Mouse (Mus musculus) heart, adult 2 months (tissue): Measurements from ENCODE around the gene Vpreb3. TPM values are rescaled to one million over a fixed set of nuclear protein-coding genes. Genes with fewer than 3 reads are reported as not detected.

ENCODE experiments used
- DNase-seq, 2 experiments: peaks; one replicate each; pipeline ENCODE4 v3.0.0; 2021
- H3K27ac ChIP-seq: fragments of 200-600 bp; 2 replicates; pipeline ENCODE4 v1.8.1; 2022
- H3K27me3 ChIP-seq: fragments of 200-500 bp; 2 replicates; pipeline ENCODE4 v1.6.1; 2012; ENCODE audit warnings: mild to moderate bottlenecking, low read length, inconsistent platforms, mixed read lengths; ENCODE audit not compliant: control insufficient read depth, insufficient read depth
- H3K36me3 ChIP-seq: fragments of 200-500 bp; 2 replicates; pipeline ENCODE4 v1.6.1; 2012; ENCODE audit warnings: low read length, inconsistent platforms; ENCODE audit not compliant: control insufficient read depth, insufficient read depth
- H3K4me1 ChIP-seq: fragments of 200-500 bp; 2 replicates; pipeline ENCODE4 v1.6.1; 2011; ENCODE audit warnings: low read length; ENCODE audit not compliant: control insufficient read depth, insufficient read depth
- H3K4me3 ChIP-seq: fragments of 200-600 bp; 2 replicates; pipeline ENCODE4 v1.8.1; 2022
- H3K79me2 ChIP-seq: fragments of 200-500 bp; replicated peaks from 2 replicates; pipeline ENCODE4 v1.6.1; 2012; ENCODE audit warnings: mild to moderate bottlenecking, inconsistent platforms, low read length, moderate library complexity, mixed read lengths; ENCODE audit not compliant: control insufficient read depth, insufficient read depth
- H3K9ac ChIP-seq: fragments of 200-500 bp; 2 replicates; pipeline ENCODE4 v1.6.1; 2012; ENCODE audit warnings: low read depth, mild to moderate bottlenecking, control low read depth, inconsistent platforms, low read length, mixed read lengths
- CTCF ChIP-seq: fragments of 200-600 bp; IDR thresholded peaks from 2 replicates; pipeline ENCODE4 v1.8.1; 2022; ENCODE audit warnings: antibody characterized with exemption, mild to moderate bottlenecking, moderate library complexity
- EP300 ChIP-seq: fragments of 200-500 bp; IDR thresholded peaks from 2 replicates; pipeline ENCODE4 v1.6.1; 2011; ENCODE audit warnings: low read depth, low read length, control low read depth; ENCODE audit not compliant: insufficient read depth
- POLR2A ChIP-seq: fragments of 200-500 bp; IDR thresholded peaks from 2 replicates; pipeline ENCODE4 v1.6.1; 2011; ENCODE audit warnings: mild to moderate bottlenecking, low read depth, low read length, control low read depth; ENCODE audit not compliant: insufficient read depth
- WGBS: fragments of 180-500 bp; shearing (Covaris S2); methylation state at CpG from one replicate; pipeline ENCODE4 v1.1.7; 2018; 5-methylcytosine and 5-hydroxymethylcytosine counted together
- intact Hi-C: fragments of 180-260 bp; cut with DNase I; formaldehyde crosslinking; loops from one replicate; pipeline ENCODE4 v1.15.1; 2025
- polyA plus RNA-seq: library from polyadenylated mRNA; depleted of rRNA; stranded (reverse); fragments of >200 nt; gene quantifications from 2 replicates; pipeline ENCODE4 v1.2.3, GENCODE M21; 2012
- total RNA-seq, 2 experiments: library from RNA; stranded (reverse); gene quantifications; 2 replicates each; pipeline ENCODE4 v1.2.3; 2021

The Vpreb3 gene
- total and polyA plus RNA-seq, 3 experiments, result 5.9 TPM; not detected in 2

GRCm38 (mm10) chr10:75913013-75913589 is 29.8 kb upstream of the Vpreb3 start:
- Histone ChIP-seq H3K4me3 (no peak overlapping the region), H3K79me2 (no peaks in the 10 kb centered on the region), H3K9ac (no peak overlapping the region), H3K27me3 (no peaks in the 10 kb centered on the region), H3K36me3 (no peaks in the 10 kb centered on the region), H3K27ac (no peak overlapping the region), H3K4me1 (no peaks in the 10 kb centered on the region)
- no peak for TF ChIP-seq CTCF
- TF ChIP-seq EP300, result no peak
- TF ChIP-seq POLR2A, result no peak
- intact Hi-C loops, result no loop called here
- no peak for DNase-seq
- WGBS, result 40% methylated on average over 6 of the region's 6 CpGs

- WGBS, result 71% methylated on average over 7 of the region's 7 CpGs
- H3K9ac ChIP-seq, result no peak overlapping the region
- intact Hi-C loops, result no loop called here
- DNase-seq, result no peak
- no peak overlapping the region for H3K27ac ChIP-seq
- no peaks in the 10 kb centered on the region for H3K27me3 ChIP-seq
- peaks cover 2% of the 10 kb centered on the region; the same call in 1 of the 2 replicates for H3K79me2 ChIP-seq
- H3K36me3 ChIP-seq, result no peaks in the 10 kb centered on the region
- TF ChIP-seq EP300 (no peak), CTCF (no peak), POLR2A (no peak)
- H3K4me3 ChIP-seq, result no peak overlapping the region
- H3K4me1 ChIP-seq, result peaks cover 1% of the 10 kb centered on the region
These were observed 27.3 kb upstream of the Vpreb3 start for GRCm38 (mm10) chr10:75915557-75915956.

DNA sequence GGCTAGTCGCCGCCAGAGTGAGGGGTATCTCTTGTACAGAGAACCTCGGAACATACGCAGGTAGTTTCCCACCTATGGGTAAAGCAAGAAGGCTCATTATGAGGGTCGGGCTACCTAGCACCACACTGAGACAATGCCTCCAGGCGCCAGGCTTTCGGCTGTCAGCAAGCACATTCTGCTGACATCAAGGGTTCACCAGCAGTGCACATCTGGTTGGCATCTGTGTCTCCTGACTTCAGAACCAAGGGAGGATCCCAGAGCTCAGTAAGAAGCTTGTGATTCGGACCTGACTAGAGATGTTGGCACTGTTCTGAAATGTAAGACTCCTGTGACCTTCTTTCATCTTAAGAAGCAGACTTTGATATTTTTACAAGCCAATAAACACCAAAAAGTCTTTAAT is 26.0 kb upstream of the Vpreb3 start:
- Histone ChIP-seq H3K79me2 (peaks cover 2% of the 10 kb centered on the region), H3K4me3 (no peak overlapping the region), H3K4me1 (peaks cover 3% of the 10 kb centered on the region), H3K27me3 (no peaks in the 10 kb centered on the region), H3K27ac (no peak overlapping the region), H3K36me3 (no peaks in the 10 kb centered on the region), H3K9ac (no peak overlapping the region)
- 85% methylated on average over 8 of the region's 8 CpGs for WGBS
- intact Hi-C loops, result no loop called here
- no peak for TF ChIP-seq POLR2A
- no peak for TF ChIP-seq CTCF
- no peak for TF ChIP-seq EP300
- DNase-seq, result no peak

DNA sequence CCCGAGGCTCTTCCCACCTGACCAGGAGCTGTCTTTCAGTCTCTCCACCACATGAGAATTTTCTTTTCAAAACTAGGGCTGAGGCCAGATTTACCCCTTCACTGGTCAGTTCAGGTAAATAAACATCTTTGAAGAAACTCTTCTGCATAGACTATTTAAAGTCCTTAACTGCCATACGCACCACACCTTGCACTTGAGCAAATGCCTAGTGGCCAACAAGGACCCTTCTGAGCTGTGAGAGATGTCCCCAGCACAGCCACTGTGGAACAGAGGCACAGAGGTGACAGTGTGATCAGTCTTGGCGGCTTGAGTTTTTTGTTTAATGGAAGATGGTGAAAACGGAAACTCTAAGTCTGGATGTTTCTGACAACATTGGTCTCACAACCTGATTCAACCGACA is 23.8 kb upstream of the Vpreb3 start:
- peaks cover 2% of the 10 kb centered on the region for H3K79me2 ChIP-seq
- H3K9ac ChIP-seq, result no peak overlapping the region
- H3K36me3 ChIP-seq, result no peaks in the 10 kb centered on the region
- TF ChIP-seq CTCF, result no peak
- TF ChIP-seq POLR2A, result no peak
- TF ChIP-seq EP300, result no peak
- intact Hi-C loops, result no loop called here
- H3K4me1 ChIP-seq, result peaks cover 5% of the 10 kb centered on the region
- no peak for DNase-seq
- H3K27me3 ChIP-seq, result no peaks in the 10 kb centered on the region
- H3K27ac ChIP-seq, result no peak overlapping the region
- no peak overlapping the region for H3K4me3 ChIP-seq
- WGBS, result 87% methylated on average over 5 of the region's 5 CpGs

GRCm38 (mm10) chr10:75921026-75921725 is 21.7 kb upstream of the Vpreb3 start, which contains the start of gene Smarcb1:
TSS of gene Smarcb1 (minus strand) at chr10:75921617.
- H3K4me1 ChIP-seq, result peaks cover 5% of the 10 kb centered on the region
- H3K36me3 ChIP-seq, result no peaks in the 10 kb centered on the region
- peak within 1 kb of the TSS; percentile 91 for H3K27ac ChIP-seq
- peak within 1 kb of the TSS; percentile 97 for H3K4me3 ChIP-seq
- peak within 1 kb of the TSS; percentile 92 for H3K9ac ChIP-seq
- DNase-seq, result peak; percentile 96 to 97
- no peaks in the 10 kb centered on the region for H3K27me3 ChIP-seq
- no peak for TF ChIP-seq EP300
- TF ChIP-seq CTCF, result no peak
- peak; percentile 56 for TF ChIP-seq POLR2A
- WGBS, result under 1% methylated on average over 76 of the region's 76 CpGs
- intact Hi-C loops, result loop anchor here (2.0 kb wide), 2 partner anchors 20 to 30 kb away; no protein-coding TSS in a partner anchor
- H3K79me2 ChIP-seq, result peaks cover 2% of the 10 kb centered on the region
